Mouse (Mus musculus) ovary, adult 18-20 months (tissue): ENCODE data around the gene Hid1.

ENCODE experiments used
- DNase-seq: peaks from one replicate; pipeline ENCODE4 v3.0.0; 2022; ENCODE audit warnings: low spot score, mixed read lengths

Hid1 gene

DNA sequence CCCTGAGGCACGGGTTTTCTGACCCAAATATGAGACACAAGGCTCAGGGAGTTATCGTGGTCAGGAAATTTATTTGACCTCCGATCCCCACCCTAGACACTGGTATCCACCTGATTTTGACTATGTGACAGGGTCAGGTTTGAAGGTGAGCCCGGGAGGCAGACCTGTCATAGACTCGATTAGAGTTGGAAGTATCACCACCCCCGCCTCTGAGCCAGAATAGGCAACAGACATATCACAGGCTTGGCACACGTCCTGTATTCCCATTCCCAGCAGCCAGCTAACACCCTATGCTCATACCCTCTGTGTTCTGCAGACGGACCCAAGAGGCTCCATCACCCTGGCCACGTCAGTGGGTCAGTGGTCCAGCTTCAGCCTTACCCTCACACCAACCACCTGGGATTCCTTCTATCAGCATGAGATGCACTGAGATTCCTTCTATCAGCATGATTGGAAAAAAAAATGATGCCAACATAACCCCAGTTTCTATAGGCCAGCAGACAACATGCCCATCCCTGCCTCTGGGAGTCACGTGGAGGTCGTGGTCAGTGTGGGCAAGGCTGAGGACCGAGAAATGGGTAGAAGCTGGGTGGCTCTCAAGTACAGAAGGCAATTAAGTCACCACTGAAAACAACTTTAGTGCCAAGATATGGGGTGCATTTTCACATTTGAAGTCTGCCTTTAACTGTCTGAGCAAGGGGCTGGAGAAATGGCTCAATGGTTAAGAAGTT is 7.3 kb upstream of the Hid1 start:
- no peak for DNase-seq

DNA sequence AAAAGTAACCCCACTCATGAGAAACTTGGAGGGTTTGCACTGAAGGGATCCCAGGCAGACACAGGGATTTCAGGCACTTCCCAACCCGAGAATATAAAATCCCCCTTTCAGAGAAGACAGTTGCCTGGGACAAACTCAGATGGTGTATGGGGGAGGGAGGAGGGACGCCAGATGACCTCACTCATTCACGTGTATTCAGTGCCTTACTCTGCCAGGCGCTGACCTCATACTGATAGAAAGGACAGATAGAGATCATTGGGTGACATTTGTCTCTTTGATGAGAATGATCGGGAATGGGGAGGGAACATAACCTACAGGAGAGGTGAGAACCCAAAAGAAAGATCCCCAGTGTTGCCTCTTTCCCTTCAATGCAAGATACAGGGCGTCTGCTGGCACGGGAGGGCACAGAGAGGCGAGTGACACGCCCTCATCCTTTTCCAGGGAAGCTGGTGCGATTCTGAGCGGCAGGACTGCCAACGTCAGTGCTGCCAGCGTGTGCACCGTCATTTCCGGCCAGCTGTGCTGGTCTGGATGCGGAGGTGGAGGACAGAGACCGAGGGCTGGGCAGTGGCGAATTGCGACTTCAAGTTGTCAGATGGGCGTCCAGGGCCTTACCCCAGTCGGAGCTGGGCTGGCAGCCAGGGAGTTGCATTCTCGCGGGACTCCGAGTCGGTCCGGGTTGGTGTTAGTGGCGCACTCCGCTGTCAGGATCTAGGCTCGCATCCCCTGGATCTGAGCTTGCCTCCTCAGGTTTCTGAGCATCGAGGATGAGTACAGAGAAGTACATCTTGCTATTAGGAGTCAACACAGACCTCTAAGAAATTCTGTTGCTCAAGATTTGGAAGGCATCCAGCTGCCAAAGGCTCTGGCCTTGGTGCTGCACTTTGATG is 6.5 kb upstream of the Hid1 start:
- peak; percentile 41 for DNase-seq

DNA sequence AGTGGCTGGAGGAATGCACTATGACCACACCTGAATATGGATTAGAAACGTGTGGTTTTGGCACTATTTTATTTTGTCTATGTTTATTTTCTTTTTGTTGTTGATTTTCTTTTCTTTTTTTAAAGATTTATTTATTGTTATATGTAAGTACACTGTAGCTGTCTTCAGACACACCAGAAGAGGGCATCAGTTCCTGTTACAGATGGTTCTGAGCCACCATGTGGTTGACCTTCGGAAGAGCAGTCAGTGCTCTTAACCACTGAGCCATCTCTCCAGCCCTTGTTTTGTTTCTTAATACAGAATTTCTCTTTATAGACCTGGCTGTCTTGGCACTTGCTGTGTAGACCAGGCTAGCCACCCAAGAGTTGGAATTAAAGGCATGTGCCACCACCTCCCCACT is 5.2 kb upstream of the Hid1 start:
- no peak for DNase-seq

DNA sequence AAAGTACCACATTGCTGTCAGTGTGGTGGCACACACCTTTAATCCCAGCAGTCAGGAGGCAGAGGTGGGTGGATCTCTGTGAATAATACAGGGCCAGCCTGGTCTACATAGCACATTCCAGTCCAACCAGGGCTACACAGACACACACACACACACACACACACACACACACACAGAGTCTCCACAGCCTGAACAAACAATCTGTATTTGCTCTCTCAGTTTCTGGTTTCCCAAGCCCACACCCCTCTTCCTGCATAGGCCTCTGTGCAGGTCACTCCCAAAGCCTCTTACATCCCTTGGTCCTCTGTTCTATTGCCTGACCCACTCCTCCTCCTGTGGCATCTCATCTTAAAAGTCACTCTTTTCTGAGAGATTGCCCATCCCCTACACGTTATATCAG is 4.5 kb upstream of the Hid1 start:
- no peak for DNase-seq

GRCm38 (mm10) chr11:115371354-115371753 is 3.8 kb upstream of the Hid1 start:
- DNase-seq: no peak

DNA sequence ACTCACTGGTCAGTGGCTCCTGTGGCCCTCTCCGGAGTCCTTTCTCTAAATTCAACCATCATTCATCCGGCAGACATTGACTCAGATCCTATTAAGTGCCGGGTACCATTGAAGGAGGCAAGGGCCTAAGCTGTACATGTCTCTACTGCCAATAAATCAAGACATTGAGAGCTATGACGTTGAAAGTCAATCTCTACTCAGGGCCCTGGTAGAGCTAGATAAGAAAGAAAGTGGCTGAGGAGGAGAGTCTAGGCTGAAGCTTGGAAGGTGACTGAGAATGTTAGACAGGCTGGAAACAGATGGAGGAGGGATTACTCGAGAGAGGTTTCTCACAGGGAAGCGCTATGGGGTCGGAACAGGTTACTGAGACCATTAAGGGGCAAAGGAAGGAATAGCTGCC is 2.8 kb upstream of the Hid1 start:
- no peak for DNase-seq

DNA sequence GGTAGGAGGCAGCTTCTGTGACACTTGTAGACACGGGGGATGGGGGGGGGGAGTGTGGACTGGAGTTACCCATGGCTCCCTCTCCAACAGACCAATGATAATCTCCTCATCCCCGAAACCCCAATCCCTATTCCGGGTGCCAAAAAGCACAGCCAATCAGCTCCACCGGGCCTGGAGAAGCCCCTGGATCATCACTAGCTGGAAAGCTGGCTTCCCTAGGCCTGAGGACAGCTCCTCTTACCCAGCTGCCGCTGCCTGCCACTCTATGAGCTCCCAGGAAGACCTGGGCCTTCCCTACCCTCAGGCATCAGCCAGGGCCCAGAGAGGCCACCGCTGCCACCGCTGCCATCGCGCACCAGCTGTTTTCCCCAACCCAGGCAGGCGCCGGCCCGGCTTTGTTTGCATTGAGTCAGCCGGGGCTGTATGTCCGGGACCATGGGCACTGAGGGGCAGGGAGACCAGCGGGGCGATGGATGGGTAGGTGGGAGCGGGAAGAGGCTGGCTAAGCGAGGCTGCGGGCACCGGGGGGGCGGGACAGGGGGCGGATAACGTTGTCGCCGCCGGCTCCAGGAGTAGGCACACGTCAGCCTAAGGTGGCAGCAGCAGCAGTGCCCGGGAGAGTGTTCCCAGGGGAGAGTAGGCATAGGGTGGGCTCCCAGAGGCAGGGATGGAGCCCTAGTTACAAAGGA is 706 bp downstream of the Hid1 start:
- no peak for DNase-seq

GRCm38 (mm10) chr11:115366039-115366705 is 1.4 kb downstream of the Hid1 start:
- DNase-seq: no peak

DNA sequence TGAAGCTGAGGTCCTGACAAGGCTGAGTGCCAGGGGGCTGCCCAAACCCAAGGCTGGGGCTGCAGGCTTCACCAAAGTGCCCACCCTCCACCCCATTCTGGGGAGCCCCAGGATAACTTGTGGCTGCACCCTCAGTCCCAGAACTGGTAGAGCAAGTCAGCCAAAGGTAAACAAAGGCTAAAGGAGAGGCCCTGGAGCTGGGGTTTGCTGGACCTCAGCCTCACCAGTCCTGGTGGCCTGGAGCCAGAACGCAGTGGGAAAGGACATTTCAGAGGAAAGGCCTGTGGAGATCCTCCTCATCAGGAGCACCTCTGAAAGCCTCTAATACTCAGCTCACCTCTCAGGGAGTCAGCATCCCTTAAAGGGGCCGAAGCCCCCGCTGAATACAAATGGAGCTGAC is 3.4 kb downstream of the Hid1 start:
- no peak for DNase-seq

- DNase-seq: no peak
Observed at GRCm38 (mm10) chr11:115359726-115360125, 7.8 kb downstream of the Hid1 start.

- no peak for DNase-seq
Observed at GRCm38 (mm10) chr11:115359293-115359692, 8.3 kb downstream of the Hid1 start.

GRCm38 (mm10) chr11:115358468-115358867 is 9.1 kb downstream of the Hid1 start:
- no peak for DNase-seq

- peak; percentile 40 for DNase-seq
Observed at GRCm38 (mm10) chr11:115354183-115354582, 13.4 kb downstream of the Hid1 start.

- DNase-seq: no peak
Observed at GRCm38 (mm10) chr11:115353375-115353774, 14.2 kb downstream of the Hid1 start.

- no peak for DNase-seq
Observed at GRCm38 (mm10) chr11:115349976-115350375, 17.6 kb downstream of the Hid1 start.

GRCm38 (mm10) chr11:115348681-115349248 is 18.8 kb downstream of the Hid1 start:
- DNase-seq: no peak

GRCm38 (mm10) chr11:115345515-115345914 is 22.0 kb downstream of the Hid1 start:
- DNase-seq: no peak

GRCm38 (mm10) chr11:115344967-115345366 is 22.6 kb downstream of the Hid1 start:
- DNase-seq: no peak

- no peak for DNase-seq
Observed at GRCm38 (mm10) chr11:115341866-115342265, 25.7 kb downstream of the Hid1 start.

GRCm38 (mm10) chr11:115341246-115341645 is 26.3 kb downstream of the Hid1 start:
- DNase-seq: no peak

DNA sequence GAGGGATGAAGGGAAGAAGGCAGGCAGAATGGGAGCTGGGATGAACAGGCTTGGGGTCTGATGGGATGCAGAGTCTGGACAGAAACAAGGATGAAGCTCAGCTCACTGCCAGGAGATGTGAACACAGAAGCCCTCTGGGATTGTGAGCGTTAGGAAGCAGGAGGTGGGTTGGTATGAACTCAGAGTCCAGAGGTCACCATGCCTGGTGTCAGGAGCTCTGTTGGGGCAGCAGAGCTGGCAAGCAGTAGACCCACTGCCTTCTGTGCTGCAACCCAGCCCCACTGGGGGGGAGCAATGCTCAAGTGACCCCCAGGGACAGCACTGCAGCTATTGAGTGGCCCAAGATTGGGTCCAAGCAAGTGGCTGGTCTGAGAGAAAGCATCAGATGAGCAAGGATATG is 29.7 kb downstream of the Hid1 start:
- DNase-seq: no peak

DNA sequence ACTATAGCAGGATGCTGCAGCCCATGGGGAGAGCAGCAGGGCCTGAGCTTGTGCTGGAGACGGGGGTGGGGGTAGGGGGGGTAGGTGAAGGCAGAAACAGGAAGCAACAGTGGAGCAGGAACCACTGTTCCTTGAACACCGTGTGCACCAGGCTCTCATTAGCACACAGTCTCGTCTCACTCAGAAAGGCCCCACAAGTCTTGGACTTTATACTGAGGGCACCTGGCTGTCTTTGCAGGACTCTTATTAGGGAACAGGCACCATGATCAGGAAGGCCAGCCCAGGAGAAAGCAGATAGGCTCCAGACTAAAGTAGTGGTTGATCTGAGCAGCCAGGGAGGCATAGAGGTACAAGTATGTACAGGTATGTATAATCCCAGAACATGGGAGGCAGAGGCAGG is 30.2 kb downstream of the Hid1 start:
- no peak for DNase-seq
